Mouse (Mus musculus) kidney, postnatal 36 days (tissue): ENCODE measurements at regions not wholly inside any gene's neighbourhood (a gene's known extent, or its start where the extent isn't known, plus 50 kb on each side); places are given as distances from the start of the nearest gene placed in this dataset.
A peak's percentile ranks its signal among the peaks of the same experiment; 100 is the strongest.
"Not testable (repeated sequence)": the region's sequence is repeated elsewhere in the genome, so short reads cannot be mapped to it uniquely, and the experiment has no call there.

Experiments
- DNase-seq, 2 experiments: peaks; one replicate each; pipeline ENCODE4 v3.0.0; 2021 to 2022; ENCODE audit warnings: mixed read lengths in 2 of 2

DNA sequence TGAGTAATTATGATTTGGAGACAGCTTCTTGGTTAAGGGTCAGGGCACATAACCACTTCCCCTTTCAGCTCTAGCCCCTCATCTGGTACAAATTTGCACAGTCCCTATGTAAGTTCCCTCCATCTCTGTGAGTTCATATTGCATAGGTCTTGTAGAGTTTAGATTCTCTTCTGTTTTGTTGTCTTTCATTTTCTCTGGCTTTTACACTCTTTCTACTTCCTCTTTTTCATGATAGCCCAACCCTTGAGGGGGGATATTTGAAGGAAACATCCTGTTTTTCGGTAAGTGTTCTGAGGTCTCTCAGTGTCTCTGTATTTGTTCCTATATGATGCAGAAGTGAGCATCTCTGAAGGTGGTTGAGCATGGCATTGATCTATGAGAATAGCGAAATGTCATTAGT, 515.7 kb upstream of the Stxbp6 start:
- DNase-seq, result no peak

- DNase-seq, result no peak
These were observed 511.3 kb upstream of the Stxbp6 start for GRCm38 (mm10) chr12:45585763-45586162.

DNA sequence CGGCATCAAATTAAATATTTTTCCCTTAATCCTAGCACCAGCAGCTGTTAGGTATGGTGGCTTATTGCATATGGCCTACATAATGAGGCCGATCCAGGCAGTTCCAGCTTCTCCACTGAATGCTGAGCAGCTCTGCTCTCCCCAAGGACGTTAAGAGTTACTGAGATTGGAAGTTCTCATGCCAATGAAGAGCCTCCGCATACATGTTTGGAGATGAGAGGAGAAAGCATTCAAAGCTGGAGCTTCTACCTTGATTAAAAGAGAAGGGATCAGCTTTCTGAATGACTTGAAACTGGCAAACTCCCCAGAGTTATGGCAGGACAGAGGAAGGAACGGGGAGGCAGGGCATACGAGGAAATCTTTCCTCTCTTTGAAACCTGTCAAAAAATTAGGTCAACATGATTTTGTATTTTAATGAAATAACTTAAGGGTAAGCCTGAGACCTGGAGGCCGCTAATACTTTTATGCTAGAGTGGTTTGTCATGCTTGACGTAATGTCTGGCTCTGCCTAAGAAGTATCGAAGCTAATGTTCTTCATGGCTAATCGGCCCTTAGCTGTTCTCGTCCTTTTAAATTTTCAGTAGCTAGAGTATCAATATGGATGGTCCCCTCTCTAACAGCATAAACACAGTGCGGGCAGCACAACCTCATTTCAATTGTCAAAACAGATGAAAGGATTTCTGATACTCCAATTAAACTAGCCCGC, 489.0 kb upstream of the Stxbp6 start:
- DNase-seq, result no peak

DNA sequence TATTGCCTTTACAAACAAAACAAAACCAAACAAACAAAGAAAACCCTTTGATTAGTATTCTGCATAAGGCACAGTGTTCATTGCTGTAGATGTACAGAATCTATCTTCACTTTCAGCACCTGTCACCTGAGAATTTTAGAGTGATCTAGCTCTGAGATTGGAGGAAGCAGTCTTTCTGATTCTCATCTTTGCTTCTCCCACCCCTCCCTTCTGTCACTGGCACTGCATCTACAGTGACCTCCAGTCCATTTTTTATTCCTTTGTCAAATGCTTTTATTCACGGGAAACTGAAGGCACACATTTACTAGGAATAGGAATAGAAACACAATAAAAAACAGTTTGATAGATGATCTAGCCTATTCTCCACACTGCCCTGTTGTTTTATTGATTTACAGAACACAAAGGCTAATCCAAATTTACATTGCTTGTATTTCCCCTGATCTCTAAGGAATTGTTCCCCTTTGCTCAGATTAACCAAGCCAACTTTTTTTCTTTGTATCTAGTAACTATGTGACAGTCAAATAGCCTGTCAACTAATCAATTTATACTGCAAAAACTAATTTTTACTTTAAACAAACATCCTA, 488.2 kb upstream of the Stxbp6 start:
- no peak for DNase-seq

DNA sequence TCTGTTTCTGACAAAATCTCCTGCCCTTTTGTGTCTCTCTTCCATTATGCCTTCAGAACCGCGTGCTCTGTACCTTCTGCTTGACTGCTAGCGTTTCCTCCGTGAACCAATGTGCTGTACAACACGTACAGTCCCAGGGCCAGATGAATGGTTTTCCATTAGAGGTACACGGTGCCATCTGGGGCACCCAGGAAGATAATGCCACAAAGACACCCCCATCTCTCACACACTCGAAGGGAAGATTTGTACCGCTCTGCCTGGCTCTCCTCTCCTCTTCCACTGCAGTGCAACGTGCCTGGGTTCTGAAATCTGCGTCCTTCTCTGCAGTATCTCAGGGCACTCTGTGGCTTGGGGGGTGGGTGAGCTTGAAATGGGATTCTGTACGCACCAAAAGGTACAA, 487.4 kb upstream of the Stxbp6 start:
- DNase-seq, result no peak

DNA sequence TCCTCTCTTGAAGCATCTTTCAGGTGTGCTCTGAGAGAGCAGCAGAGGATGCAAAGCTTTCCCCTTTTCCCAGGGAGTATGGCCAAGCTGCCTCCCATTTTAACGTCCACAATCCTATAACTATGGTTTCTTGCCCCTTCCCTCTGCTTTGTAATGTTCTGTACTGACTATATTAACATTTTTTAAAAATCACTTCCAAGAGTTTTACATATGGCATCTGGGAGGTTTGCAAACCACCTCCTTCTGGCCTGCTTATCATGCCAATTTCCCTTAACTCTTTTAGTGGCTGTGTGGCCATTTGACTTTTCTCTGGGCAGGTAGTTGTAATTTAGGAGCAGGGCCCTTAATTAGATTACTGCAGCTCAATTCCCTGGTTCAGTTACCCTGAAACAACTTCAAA, 486.9 kb upstream of the Stxbp6 start:
- DNase-seq, result no peak

DNA sequence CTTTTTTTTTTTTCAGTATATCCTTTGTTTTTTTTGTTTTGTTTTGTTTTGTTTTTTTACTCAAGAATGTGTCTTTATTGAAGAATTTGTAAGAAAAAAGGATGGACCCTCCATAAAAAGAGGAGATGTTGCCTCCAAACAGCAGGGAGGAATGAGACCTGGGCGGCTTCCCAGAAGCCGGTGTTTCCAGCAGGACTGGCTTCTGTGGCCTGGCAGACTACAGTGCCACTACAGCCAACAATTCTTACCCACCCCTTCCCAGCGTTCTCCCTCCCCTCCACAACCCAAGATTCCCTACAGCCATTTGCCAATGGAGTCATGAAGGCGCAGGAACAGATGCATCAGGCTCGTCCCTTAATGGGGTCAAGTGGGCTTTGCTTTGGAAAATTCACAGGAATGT, 475.4 kb upstream of the Stxbp6 start:
- DNase-seq, result not testable (repeated sequence)

DNA sequence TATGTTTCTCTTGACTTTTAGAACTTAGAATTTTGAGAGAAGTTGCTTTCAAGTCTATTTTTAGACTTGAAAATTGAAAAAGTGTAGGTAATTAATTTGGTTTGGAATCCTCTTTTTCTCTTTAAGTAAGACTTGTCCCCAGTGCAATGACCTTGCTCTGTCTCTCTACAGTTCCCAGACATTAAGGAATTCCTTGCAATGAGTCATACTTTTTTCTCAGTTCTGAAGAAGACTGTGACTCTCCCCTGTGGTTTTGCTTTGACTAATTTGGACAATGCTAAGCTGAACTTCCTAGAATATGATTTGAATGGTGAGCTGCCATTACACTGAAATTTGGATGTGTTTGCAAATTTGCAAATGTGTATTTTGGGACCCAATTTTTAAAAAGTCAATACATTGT, 445.0 kb upstream of the Stxbp6 start:
- no peak for DNase-seq

GRCm38 (mm10) chr12:45514459-45514858, 439.9 kb upstream of the Stxbp6 start:
- no peak for DNase-seq

DNA sequence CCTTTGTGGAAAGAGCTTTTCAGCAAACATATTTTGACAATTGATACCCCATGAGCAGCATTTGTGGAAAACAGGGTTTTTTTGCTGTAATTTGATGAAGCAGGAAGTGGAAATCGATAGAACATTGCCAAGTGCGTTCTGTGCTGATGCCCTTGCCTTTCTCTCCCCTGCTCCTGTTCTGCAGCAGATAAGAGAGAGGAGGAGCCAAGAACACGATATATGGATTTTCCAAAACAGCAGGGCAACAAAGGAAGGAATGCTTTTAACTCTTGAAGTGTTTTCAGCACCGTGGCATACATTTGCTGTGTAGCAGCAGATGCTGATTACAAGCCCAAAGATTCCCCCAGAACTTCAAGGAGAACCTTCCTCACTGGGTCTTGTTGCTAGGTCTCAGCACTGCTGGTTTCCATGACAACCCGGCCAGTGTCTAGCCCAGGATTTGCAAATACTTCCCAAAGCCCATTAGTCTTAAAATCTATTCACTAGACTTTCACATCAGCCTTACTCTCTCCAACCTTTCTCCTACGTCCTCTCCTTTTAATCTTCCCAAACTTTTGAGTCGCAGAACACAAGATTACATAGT, 433.0 kb upstream of the Stxbp6 start:
- DNase-seq, result no peak

DNA sequence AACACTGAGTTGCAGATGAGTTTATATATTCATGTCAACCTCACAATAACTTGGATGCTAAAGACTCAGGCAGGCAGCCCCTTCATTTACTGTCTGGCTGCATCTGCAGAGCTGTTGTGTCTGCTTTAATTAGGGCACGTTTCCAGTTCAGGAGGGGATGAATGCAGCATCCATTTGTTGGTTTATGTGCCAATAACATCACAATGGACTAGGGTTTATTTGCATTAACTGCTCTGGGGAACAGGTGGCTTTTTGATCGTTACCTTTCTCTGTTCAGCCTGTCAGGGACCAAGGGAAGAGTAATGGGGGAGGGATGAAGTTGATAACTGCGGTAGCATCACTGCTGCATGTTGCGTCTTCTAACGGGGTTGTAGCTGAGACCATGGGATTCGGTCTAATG, 425.3 kb upstream of the Stxbp6 start:
- no peak for DNase-seq

DNA sequence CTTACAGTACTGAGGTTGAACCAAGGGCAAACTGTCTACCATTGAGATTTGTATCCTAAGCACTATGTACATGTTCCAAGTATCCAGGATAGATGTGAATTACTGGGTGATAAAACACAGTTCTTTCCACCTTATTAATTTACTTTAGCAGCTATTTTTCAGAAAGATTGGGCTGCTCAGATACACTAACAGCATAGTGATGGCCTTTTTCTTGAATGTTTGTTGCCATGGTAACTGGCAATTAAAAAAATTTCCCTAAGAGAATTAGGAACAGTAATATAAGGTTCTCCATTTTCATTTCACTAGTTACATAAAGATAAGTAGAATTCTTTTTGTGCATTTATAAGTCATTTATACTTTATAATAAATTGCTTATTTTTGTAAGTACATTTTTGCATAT, 423.7 kb upstream of the Stxbp6 start:
- DNase-seq, result no peak

DNA sequence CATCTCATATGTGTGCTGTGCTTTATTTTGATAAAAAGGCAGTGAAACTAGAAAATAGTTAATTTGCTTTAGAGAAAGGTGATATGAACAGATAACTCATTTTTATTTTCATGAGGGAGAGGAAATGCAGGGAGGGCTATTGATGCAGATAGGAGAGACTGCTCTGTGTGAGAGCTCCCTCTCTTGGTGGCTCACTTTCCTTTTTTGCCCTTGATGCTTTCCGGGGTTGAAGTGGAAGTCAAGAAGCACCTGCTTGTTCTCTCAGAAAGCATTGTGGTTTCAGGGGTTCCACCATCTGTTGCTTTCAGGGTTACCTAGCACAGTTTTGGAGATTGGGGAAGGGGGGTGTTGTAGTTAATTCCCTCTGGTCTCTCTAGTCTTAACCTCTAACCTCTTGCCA, 414.5 kb upstream of the Stxbp6 start:
- no peak for DNase-seq

DNA sequence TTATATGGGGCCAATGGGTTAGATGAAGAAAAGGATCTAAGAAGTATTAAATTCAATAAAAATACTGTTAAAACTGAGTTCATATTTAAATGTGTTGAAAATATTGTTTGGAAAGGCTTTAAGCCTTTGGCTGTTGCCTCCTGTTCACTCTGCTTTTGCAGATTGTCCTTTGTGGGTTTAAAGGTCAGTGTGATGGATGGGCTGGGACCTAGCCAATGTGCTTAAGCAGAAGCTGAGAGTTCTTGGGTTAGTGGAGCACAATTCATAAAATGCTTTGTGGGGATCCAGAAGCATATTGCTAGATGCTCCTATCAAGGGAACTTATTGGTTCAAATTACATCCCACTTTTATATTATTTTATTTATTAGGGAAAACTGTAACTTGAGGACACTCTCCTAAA, 402.4 kb upstream of the Stxbp6 start:
- peak in 1 of 2 experiments; percentile 21 for DNase-seq

GRCm38 (mm10) chr12:45468093-45468492, 393.6 kb upstream of the Stxbp6 start:
- no peak for DNase-seq

GRCm38 (mm10) chr12:45467058-45467457, 392.5 kb upstream of the Stxbp6 start:
- DNase-seq, result no peak

- peak in 1 of 2 experiments; percentile 22 for DNase-seq
These were observed 391.6 kb upstream of the Stxbp6 start for GRCm38 (mm10) chr12:45466066-45466465.

- DNase-seq, result no peak
These were observed 390.4 kb upstream of the Stxbp6 start for GRCm38 (mm10) chr12:45464952-45465351.

DNA sequence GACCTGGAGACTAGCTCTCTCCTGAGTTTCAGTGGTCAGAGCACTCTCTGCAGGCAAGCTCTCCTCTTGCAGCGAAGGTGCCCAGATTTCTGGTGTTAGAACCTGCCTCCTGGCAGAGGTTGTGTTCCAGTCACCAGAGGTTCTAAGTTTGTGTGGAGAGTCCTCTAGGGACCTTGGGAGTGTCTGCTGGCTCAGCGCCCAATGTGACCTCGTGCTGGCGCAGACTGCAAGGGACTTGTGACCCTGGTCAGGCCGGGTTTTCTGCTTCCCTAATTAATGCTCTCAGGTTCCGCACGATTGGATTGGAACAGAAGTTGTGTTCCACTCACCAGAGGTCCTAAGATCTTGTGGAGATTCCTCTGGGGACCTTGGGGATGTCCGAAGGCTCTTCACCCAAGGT, 384.2 kb upstream of the Stxbp6 start:
- peak; percentile 46 to 77 for DNase-seq

GRCm38 (mm10) chr12:45443512-45444190, 369.1 kb upstream of the Stxbp6 start:
- peak; percentile 35 to 41 for DNase-seq

DNA sequence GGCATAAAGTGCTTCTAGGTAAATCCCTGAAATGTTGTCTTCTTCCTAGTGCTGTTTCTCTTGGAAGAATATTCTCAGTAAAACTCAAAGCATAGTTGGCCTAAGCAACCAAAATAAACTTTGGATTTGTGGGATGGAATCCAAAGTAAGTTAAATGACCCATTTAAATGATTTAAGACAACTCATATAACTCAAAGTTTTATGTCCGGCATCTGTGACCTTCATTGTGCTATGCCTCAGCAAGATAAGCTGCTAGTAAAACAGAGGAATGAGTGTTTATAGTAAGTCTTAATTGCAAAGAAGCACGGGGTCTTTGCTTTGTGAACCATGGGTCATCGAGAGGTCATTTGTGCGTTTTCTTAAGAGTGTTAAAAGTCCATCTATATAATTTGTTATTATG, 368.0 kb upstream of the Stxbp6 start:
- no peak for DNase-seq

DNA sequence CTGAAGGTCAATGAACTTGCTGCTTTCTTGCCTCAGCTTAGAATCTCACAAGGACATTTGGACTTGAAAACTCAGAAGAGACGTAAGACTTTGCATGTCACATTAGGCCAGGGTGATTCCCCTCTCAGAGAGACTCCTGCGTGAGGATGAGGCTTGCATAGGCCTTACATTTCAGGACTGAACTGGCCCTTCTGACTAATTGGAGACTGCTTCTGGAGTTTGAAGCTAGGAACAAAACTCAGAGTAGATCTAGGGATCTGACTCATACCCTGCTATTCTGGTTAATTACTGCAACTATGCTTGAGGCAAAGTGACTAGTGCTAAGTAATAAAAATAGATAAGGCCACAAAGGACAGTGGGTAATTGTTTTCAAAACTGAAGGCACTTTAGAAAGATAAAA, 365.2 kb upstream of the Stxbp6 start:
- no peak for DNase-seq

DNA sequence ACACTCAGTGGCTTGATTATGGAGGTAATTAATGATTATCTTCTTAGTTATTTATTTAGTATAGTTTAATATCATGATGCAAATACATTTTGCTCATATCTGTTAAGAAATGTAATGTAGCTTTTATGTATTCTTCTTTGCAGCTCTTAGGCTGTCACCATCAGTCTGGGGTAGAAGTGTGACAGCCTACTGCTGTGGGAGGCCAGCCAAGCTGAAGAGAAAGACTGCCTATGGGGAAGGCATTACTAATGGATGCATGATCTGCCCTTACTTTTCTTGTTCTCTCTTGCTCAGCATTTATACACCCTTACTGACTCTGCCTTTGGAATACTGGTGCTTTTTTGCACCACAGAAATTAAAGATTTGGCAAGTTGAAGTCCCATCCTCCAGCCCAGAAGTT, 362.8 kb upstream of the Stxbp6 start:
- no peak for DNase-seq

GRCm38 (mm10) chr12:45399436-45399835, 324.9 kb upstream of the Stxbp6 start:
- DNase-seq, result no peak
